Mouse (Mus musculus) gastrocnemius, postnatal 14 days (tissue): ENCODE results near the gene Runx2. TPM values are rescaled to one million over a fixed set of nuclear protein-coding genes. Genes with fewer than 3 reads are reported as not detected.
A peak's percentile ranks its signal among the peaks of the same experiment; 100 is the strongest.

ENCODE experiments used
- DNase-seq: peaks from one replicate; pipeline ENCODE4 v3.0.0; 2021; ENCODE audit warnings: mixed read lengths
- intact Hi-C: fragments of 180-260 bp; cut with DNase I; formaldehyde crosslinking; loops from one replicate; pipeline ENCODE4 v1.15.1; 2025; ENCODE audit warnings: low total_unique reads
- total RNA-seq, 2 experiments: library from RNA; stranded (reverse); gene quantifications; 2 replicates each; pipeline ENCODE4 v1.2.3; 2021

The Runx2 gene
- total RNA-seq, 2 experiments from 2014 or later: 0.25 to 0.38 TPM

DNA sequence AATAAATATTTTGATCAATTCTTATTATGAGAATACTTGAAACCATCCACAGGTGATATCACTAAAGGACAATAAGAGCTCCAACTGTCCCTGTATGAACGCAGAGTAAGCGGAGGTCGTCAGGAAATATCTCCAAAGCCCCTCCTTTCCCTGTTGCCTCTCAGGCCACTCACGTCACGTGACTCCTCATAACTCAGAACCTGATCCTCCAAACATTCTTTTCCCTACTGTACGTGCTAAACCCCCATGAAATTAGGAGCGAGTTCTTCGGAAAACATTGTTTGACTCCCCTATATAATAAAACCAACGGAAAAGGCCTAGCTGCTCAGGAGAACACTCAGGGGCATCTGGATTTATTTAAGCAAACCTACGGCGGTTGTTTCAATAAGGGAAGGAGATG lies 90.3 kb downstream of the Runx2 start:
- intact Hi-C loops: no loop called here
- DNase-seq: no peak

DNA sequence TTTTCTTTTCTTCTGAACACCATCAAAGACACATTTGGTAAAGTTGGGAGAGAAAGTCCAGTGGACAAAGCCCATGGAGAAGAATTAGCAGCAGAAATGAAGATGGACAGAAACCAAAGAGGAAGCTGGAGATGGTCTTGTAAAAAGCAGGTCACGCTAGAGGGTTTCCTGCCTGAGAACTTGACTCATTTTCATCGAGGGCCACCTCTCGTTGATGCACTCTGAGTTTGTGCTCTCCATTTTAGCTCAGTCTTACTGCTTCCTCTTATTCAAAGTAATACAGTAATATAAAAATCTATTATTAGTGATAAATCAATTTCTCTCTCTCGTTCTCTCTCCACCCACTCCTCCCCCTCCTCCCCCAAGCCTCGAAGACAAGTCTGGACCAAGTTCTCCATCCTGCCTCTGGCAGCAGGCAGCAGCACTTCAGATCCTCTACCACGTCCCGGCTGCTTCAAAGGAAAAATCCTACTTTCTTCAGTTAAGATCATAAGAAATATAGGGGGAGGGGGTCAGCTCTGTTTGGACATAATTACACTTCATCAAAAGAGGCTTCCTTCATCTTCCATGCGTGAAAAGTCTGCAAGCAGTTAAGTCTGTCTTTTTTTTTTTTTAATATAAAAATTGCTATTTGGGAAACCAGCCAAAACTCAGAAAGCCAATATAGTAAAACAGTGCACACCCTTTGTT lies 92.3 kb downstream of the Runx2 start:
- DNase-seq: no peak
- intact Hi-C loops: no loop called here

GRCm38 (mm10) chr17:44718591-44718990 lies 96.0 kb downstream of the Runx2 start:
- intact Hi-C loops: no loop called here
- no peak for DNase-seq

GRCm38 (mm10) chr17:44718036-44718435 lies 96.6 kb downstream of the Runx2 start:
- intact Hi-C loops: no loop called here
- DNase-seq: no peak

DNA sequence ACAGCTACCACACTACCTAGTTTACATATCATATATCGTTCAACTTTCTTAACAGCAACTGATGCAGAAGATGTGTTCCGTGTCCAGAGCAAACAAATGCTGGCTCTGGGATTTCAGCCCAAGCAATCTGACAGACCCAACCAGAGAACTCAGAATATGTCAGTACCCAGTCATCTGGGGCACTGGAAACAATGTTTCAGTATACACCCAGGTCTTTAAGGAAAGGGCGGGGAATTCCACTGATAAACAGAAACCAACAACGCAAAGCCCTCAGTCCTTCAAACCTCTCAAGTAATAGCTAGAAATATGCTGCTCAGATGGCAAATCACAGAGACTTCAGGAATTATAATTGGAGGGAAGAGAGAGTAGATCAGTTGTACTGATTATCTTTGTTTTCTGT lies 100.5 kb downstream of the Runx2 start:
- intact Hi-C loops: no loop called here
- DNase-seq: no peak

DNA sequence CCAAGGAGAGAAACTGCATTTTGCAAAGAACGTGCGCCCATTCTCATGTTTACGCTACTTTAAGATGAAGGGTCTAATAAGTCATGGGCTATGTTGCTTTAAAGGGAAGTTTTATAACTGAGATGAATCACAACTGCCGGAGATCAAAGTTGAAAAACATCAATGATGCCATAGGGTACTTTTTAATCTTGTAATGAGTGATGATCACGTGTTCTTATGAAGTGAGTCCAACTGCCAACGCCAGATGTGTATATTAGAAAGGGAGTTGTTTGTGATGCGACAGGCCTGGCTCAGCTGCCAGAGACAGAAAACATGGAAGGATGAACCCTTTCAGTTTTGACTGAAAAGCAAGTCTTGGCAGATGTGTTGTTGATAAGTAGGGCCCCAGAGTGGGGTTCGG lies 101.2 kb downstream of the Runx2 start:
- intact Hi-C loops: no loop called here
- DNase-seq: no peak

DNA sequence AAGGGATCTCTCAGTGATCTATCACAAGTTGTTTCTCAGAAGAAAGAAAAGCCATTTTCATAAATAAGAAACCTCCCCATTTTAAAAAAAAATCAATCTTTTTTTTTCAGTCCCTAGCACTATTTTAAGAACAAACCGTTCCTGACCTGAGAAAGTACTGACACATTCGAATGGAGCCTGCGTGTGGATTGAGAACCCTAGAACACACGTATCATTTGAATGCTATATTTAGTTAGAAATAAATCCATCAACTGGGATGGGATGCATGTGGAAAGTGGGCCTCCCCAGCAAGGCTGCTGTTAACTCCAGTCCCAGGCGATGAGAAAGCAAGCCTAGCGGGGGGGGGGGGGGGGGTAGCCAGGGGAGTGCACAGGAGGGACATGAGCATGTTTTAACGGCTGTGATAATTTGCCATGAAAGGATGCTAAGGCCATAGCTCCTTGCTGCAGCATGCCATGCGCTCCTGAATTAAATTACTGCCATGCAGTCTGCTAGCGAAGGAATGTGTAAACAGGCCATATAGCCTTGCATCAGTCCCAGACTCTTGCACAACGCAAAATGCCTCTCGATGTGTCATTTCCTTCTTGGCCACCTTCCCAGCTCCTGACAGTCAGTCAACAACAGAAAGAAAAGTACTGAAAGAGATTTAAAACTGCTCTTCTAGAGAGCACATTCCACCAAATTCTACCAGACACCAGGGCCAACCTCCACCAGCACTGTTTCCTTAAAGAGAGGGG lies 104.9 kb downstream of the Runx2 start:
- intact Hi-C loops: no loop called here
- peak; percentile 52 for DNase-seq

DNA sequence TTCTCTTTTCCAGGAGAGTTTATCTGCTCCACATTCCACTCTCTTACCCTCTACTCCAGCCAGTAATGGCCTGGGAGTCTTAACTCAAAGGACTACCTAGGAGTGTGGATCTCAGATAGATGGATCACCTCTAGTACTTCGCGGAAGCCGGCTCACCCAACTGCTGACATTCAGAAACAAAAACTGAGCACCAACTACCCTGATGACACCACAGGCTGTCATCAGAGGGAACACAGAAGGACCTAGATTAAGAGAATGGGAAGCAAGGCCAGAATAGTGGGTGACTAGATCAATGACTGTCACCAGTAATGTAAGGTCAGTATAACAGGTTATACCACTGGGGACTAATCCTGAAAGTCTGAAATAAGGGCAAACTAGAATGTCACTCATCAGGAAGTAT lies 106.6 kb downstream of the Runx2 start:
- intact Hi-C loops: no loop called here
- no peak for DNase-seq

DNA sequence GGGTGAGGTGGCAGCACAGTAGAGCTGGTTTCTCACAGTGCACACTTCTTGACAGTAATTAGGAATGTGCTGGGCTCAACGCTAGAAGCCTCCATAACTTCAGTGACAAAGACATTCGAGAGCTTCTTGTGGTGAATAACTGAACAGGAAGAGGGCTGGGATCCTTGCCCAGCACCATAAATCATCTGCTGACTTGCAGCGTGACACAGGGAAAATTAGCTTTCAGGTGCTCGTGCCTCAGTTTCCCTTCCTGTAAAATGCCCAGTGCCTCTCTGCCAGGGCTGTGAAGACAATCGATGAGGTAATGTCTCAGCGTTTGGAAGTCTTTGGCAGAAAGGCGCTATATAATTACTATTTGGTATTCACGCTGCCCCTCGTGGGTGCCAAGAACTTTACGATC lies 108.1 kb downstream of the Runx2 start:
- intact Hi-C loops: no loop called here
- no peak for DNase-seq

DNA sequence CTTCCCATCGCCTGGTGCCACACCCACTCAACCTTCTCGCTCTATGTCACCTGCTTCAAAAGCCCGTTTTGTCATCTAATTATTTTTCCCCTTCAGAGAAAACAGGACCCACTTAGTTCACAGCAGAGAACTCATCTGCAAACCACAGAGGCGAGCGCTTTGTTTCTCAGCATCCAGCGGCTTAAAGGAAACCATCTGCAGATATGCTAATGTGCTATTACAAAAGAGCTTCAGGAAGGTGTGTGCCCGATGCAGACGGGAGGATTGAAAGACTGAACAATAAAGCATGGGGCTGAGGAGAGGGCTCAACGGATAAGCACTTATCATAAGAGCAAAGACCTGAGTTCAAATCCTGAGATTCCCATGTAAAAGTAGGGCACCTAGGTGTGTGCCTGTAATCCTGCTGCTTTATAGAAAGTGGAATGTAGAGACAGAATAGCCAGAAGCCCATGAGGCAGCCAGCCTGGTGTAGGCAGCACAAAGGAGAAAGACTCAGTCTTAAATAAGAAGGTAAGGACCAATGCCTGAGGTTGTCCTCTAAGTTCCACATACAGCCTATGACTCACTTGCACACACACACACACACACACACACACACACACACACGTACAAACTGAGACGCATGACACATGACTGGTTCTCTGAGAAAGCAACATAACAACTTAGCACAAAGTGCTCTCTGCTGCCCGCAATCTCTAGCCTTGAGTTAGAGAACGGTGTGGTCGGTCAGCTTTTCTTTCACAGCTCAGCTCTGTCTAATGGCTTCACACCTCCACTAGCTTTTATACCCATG lies 111.9 kb downstream of the Runx2 start:
- intact Hi-C loops: no loop called here
- no peak for DNase-seq

GRCm38 (mm10) chr17:44701531-44701930 lies 113.1 kb downstream of the Runx2 start:
- intact Hi-C loops: no loop called here
- no peak for DNase-seq

DNA sequence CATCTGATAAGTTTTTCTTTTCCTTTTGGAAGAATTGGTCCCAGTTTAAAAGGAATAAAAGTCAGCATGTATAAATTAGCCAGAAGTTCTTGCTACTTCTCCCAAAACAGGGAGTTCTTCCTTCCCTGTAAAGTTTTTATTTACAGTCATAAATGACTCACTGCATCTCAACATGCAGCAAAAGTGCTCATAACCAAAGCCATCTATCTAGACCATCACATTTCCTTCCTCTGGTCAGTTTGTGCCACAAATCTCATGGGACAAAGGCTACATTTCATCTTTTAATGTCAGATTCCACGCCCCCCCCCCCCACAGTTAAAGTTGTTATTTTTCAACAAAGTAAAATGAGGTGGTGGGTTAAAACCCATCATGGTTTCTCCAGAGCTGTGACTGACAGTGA lies 114.3 kb downstream of the Runx2 start:
- intact Hi-C loops: no loop called here

DNA sequence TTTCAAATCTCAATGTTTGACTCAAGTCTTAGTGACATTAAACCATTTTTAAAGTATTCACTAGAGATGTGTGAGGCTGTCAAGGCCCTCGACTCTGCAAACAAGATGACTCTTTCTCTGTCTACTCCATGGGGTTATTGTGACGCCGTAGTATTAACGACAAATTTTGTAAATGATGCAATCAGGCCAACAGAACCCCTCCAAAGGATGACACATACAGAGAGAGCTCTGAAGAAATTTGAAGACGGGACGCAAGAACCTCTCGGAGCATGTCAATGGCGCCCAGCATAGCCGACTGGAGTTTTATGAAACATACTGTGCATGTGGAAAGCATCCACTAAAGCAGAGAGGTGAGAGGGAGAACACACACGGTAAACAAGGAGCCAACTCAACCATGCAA lies 117.5 kb downstream of the Runx2 start:
- no peak for DNase-seq
- intact Hi-C loops: no loop called here

More for the DNA sequence above, 114.3 kb downstream of the Runx2 start:
- DNase-seq: no peak

- DNase-seq: no peak
- intact Hi-C loops: no loop called here
Observed at GRCm38 (mm10) chr17:44693552-44693951, 121.0 kb downstream of the Runx2 start.

GRCm38 (mm10) chr17:44691517-44691916 lies 123.1 kb downstream of the Runx2 start:
- no peak for DNase-seq
- intact Hi-C loops: no loop called here

DNA sequence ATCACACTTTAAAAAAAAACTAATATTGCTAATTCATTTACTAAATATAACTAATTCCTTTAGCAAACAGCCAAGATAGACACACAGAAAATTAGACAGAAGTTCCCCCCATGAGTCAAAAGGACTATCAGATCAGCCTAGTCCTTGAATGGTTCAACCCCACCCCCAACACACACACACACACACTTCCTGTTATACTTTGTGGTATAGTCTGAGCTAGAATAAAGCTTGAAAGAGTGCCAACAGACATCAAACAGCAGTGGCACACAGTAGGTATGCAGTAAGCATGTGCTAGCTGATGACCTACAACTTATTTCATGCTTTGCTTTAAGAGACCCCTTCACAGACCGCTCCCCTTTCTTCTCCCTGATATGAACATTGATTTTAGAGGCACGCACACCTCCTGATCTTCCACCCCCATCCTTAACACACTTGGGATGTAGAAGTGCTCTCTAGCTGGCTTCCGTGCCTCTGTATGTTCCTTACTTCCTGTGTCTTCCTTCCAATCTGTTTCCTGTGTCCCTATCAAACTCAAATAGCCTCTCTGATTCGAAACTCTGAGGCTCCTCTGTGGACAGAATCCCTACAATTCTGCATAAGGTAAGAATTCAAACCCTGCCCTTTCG lies 124.1 kb downstream of the Runx2 start:
- DNase-seq: no peak

GRCm38 (mm10) chr17:44688306-44688705 lies 126.3 kb downstream of the Runx2 start:
- intact Hi-C loops: no loop called here

More for the DNA sequence above, 124.1 kb downstream of the Runx2 start:
- intact Hi-C loops: no loop called here

GRCm38 (mm10) chr17:44685514-44685913 lies 129.1 kb downstream of the Runx2 start:
- intact Hi-C loops: no loop called here
- no peak for DNase-seq

More at GRCm38 (mm10) chr17:44688306-44688705, 126.3 kb downstream of the Runx2 start:
- no peak for DNase-seq

GRCm38 (mm10) chr17:44683026-44683425 lies 131.6 kb downstream of the Runx2 start:
- no peak for DNase-seq
- intact Hi-C loops: no loop called here

GRCm38 (mm10) chr17:44677782-44678181 lies 136.8 kb downstream of the Runx2 start:
- intact Hi-C loops: no loop called here
- DNase-seq: peak; percentile 52
